Mouse (Mus musculus): ENCODE data around the gene Ahdc1. TPM values are rescaled to one million over a fixed set of nuclear protein-coding genes. Genes with fewer than 3 reads are reported as not detected.

The Ahdc1 gene
- polyA plus RNA-seq, 1 experiment from 2014 or later: 13.9 TPM

GRCm38 (mm10) chr4:133058513-133059480, 47.7 kb downstream of the Ahdc1 start:
- no peaks in the 10 kb centered on the region for H3K27me3 ChIP-seq
- H3K9me3 ChIP-seq (replicated peaks): no peaks in the 10 kb centered on the region
- no peak overlapping the region for H3K9ac ChIP-seq
- H3K36me3 ChIP-seq: peaks cover 56% of the 10 kb centered on the region
- ATAC-seq (ENCODE audit: insufficient number of reproducible peaks, low FRiP score, low TSS enrichment, low read depth): no peak
- peak overlapping the region; percentile 44 for H3K27ac ChIP-seq (replicated peaks)
- peaks cover 63% of the 10 kb centered on the region for H3K4me1 ChIP-seq
- WGBS: 52% methylated on average over 11 of the region's 11 CpGs
- no peak overlapping the region for H3K4me3 ChIP-seq (replicated peaks)
- H3K4me2 ChIP-seq (replicated peaks): no peak overlapping the region

- no peak overlapping the region for H3K4me2 ChIP-seq (replicated peaks)
- no peak for ATAC-seq (ENCODE audit: insufficient number of reproducible peaks, low FRiP score, low TSS enrichment, low read depth)
- no peaks in the 10 kb centered on the region for H3K9me3 ChIP-seq (replicated peaks)
- H3K27ac ChIP-seq (replicated peaks): no peak overlapping the region
- H3K4me3 ChIP-seq (replicated peaks): no peak overlapping the region
- H3K4me1 ChIP-seq: peaks cover 44% of the 10 kb centered on the region
- WGBS: 88% methylated on average over 11 of the region's 11 CpGs
- H3K9ac ChIP-seq: no peak overlapping the region
- H3K36me3 ChIP-seq: peaks cover 66% of the 10 kb centered on the region
- no peaks in the 10 kb centered on the region for H3K27me3 ChIP-seq
Measured at GRCm38 (mm10) chr4:133060702-133061101, 49.6 kb downstream of the Ahdc1 start.

- ATAC-seq (ENCODE audit: insufficient number of reproducible peaks, low FRiP score, low TSS enrichment, low read depth): no peak
- H3K4me1 ChIP-seq: peaks cover 33% of the 10 kb centered on the region
- no peak overlapping the region for H3K4me3 ChIP-seq (replicated peaks)
- H3K27ac ChIP-seq (replicated peaks): no peak overlapping the region
- H3K4me2 ChIP-seq (replicated peaks): no peak overlapping the region
- H3K9ac ChIP-seq: no peak overlapping the region
- no peaks in the 10 kb centered on the region for H3K9me3 ChIP-seq (replicated peaks)
- 90% methylated on average over 20 of the region's 20 CpGs for WGBS
- H3K36me3 ChIP-seq: peaks cover 75% of the 10 kb centered on the region
- H3K27me3 ChIP-seq: no peaks in the 10 kb centered on the region
Measured at GRCm38 (mm10) chr4:133061798-133062197, 50.7 kb downstream of the Ahdc1 start.

- H3K9ac ChIP-seq: no peak overlapping the region
- H3K36me3 ChIP-seq: peaks cover 79% of the 10 kb centered on the region
- H3K9me3 ChIP-seq (replicated peaks): no peaks in the 10 kb centered on the region
- H3K27me3 ChIP-seq: no peaks in the 10 kb centered on the region
- 91% methylated on average over 14 of the region's 14 CpGs for WGBS
- H3K4me2 ChIP-seq (replicated peaks): no peak overlapping the region
- peaks cover 30% of the 10 kb centered on the region for H3K4me1 ChIP-seq
- no peak overlapping the region for H3K4me3 ChIP-seq (replicated peaks)
- ATAC-seq (ENCODE audit: insufficient number of reproducible peaks, low FRiP score, low TSS enrichment, low read depth): no peak
- H3K27ac ChIP-seq (replicated peaks): no peak overlapping the region
Measured at GRCm38 (mm10) chr4:133062286-133062685, 51.2 kb downstream of the Ahdc1 start.

- H3K9ac ChIP-seq: no peak overlapping the region
- no peak overlapping the region for H3K27ac ChIP-seq (replicated peaks)
- H3K4me1 ChIP-seq: peaks cover 28% of the 10 kb centered on the region
- H3K36me3 ChIP-seq: peaks cover 79% of the 10 kb centered on the region
- WGBS: 91% methylated on average over 18 of the region's 18 CpGs
- no peaks in the 10 kb centered on the region for H3K27me3 ChIP-seq
- H3K9me3 ChIP-seq (replicated peaks): no peaks in the 10 kb centered on the region
- no peak overlapping the region for H3K4me2 ChIP-seq (replicated peaks)
- no peak for ATAC-seq (ENCODE audit: insufficient number of reproducible peaks, low FRiP score, low TSS enrichment, low read depth)
- H3K4me3 ChIP-seq (replicated peaks): no peak overlapping the region
Measured at GRCm38 (mm10) chr4:133063203-133063602, 52.1 kb downstream of the Ahdc1 start.

- no peak overlapping the region for H3K4me2 ChIP-seq (replicated peaks)
- H3K36me3 ChIP-seq: peaks cover 79% of the 10 kb centered on the region
- H3K9me3 ChIP-seq (replicated peaks): no peaks in the 10 kb centered on the region
- H3K9ac ChIP-seq: no peak overlapping the region
- H3K27me3 ChIP-seq: no peaks in the 10 kb centered on the region
- ATAC-seq (ENCODE audit: insufficient number of reproducible peaks, low FRiP score, low TSS enrichment, low read depth): no peak
- H3K4me1 ChIP-seq: peaks cover 28% of the 10 kb centered on the region
- WGBS: 88% methylated on average over 13 of the region's 13 CpGs
- no peak overlapping the region for H3K4me3 ChIP-seq (replicated peaks)
- H3K27ac ChIP-seq (replicated peaks): no peak overlapping the region
Measured at GRCm38 (mm10) chr4:133063799-133064198, 52.7 kb downstream of the Ahdc1 start.

GRCm38 (mm10) chr4:133064791-133065190, 53.7 kb downstream of the Ahdc1 start:
- Histone ChIP-seq H3K27ac (replicated peaks) (no peak overlapping the region), H3K9me3 (replicated peaks) (no peaks in the 10 kb centered on the region), H3K27me3 (no peaks in the 10 kb centered on the region), H3K36me3 (peaks cover 80% of the 10 kb centered on the region), H3K9ac (no peak overlapping the region), H3K4me1 (peaks cover 24% of the 10 kb centered on the region), H3K4me3 (replicated peaks) (no peak overlapping the region), H3K4me2 (replicated peaks) (no peak overlapping the region)
- WGBS: 90% methylated on average over 19 of the region's 19 CpGs
- ATAC-seq (ENCODE audit: insufficient number of reproducible peaks, low FRiP score, low TSS enrichment, low read depth): no peak

GRCm38 (mm10) chr4:133065894-133066386, 54.9 kb downstream of the Ahdc1 start:
- no peak overlapping the region for H3K4me3 ChIP-seq (replicated peaks)
- H3K9me3 ChIP-seq (replicated peaks): no peaks in the 10 kb centered on the region
- ATAC-seq (ENCODE audit: insufficient number of reproducible peaks, low FRiP score, low TSS enrichment, low read depth): no peak
- H3K4me2 ChIP-seq (replicated peaks): no peak overlapping the region
- peaks cover 27% of the 10 kb centered on the region for H3K4me1 ChIP-seq
- H3K27ac ChIP-seq (replicated peaks): no peak overlapping the region
- H3K36me3 ChIP-seq: peaks cover 82% of the 10 kb centered on the region
- H3K27me3 ChIP-seq: no peaks in the 10 kb centered on the region
- WGBS: 96% methylated on average over 14 of the region's 14 CpGs
- H3K9ac ChIP-seq: no peak overlapping the region

GRCm38 (mm10) chr4:133068400-133069138, 57.5 kb downstream of the Ahdc1 start:
- no peak overlapping the region for H3K4me3 ChIP-seq (replicated peaks)
- peaks cover 74% of the 10 kb centered on the region for H3K36me3 ChIP-seq

GRCm38 (mm10) chr4:133070388-133070787, 59.3 kb downstream of the Ahdc1 start:
- Histone ChIP-seq H3K9me3 (replicated peaks) (no peaks in the 10 kb centered on the region), H3K36me3 (peaks cover 60% of the 10 kb centered on the region), H3K4me1 (peaks cover 63% of the 10 kb centered on the region), H3K9ac (no peak overlapping the region), H3K4me2 (replicated peaks) (no peak overlapping the region), H3K27ac (replicated peaks) (peak overlapping the region; percentile 19; the same call in 1 of the 2 replicates), H3K27me3 (no peaks in the 10 kb centered on the region), H3K4me3 (replicated peaks) (no peak overlapping the region)
- WGBS: 71% methylated on average over 3 of the region's 3 CpGs
- ATAC-seq (ENCODE audit: insufficient number of reproducible peaks, low FRiP score, low TSS enrichment, low read depth): no peak

More at GRCm38 (mm10) chr4:133068400-133069138, 57.5 kb downstream of the Ahdc1 start:
- Histone ChIP-seq H3K4me2 (replicated peaks) (no peak overlapping the region), H3K9me3 (replicated peaks) (no peaks in the 10 kb centered on the region), H3K27me3 (no peaks in the 10 kb centered on the region), H3K27ac (replicated peaks) (peak overlapping the region; percentile 3; the same call in 1 of the 2 replicates), H3K4me1 (peaks cover 49% of the 10 kb centered on the region), H3K9ac (no peak overlapping the region)
- 72% methylated on average over 12 of the region's 12 CpGs for WGBS
- no peak for ATAC-seq (ENCODE audit: insufficient number of reproducible peaks, low FRiP score, low TSS enrichment, low read depth)

GRCm38 (mm10) chr4:133070821-133071372, 59.8 kb downstream of the Ahdc1 start:
- no peak overlapping the region for H3K4me3 ChIP-seq (replicated peaks)
- H3K36me3 ChIP-seq: peaks cover 58% of the 10 kb centered on the region
- H3K27ac ChIP-seq (replicated peaks): peak overlapping the region; percentile 19; the same call in 1 of the 2 replicates
- H3K9me3 ChIP-seq (replicated peaks): no peaks in the 10 kb centered on the region
- no peaks in the 10 kb centered on the region for H3K27me3 ChIP-seq
- ATAC-seq (ENCODE audit: insufficient number of reproducible peaks, low FRiP score, low TSS enrichment, low read depth): no peak
- WGBS: 86% methylated on average over 5 of the region's 5 CpGs
- no peak overlapping the region for H3K4me2 ChIP-seq (replicated peaks)
- H3K9ac ChIP-seq: no peak overlapping the region
- peaks cover 63% of the 10 kb centered on the region for H3K4me1 ChIP-seq
